Mouse (Mus musculus) midbrain, postnatal 0 days (tissue): ENCODE measurements at regions not wholly inside any gene's neighbourhood (a gene's known extent, or its start where the extent isn't known, plus 50 kb on each side); places are given as distances from the start of the nearest gene placed in this dataset.

Source experiments
- ATAC-seq: fragments of 200-750 bp; cut with Nextera tagmentation; 2 replicates; pipeline ENCODE4 v1.8.0; 2017; ENCODE audit warnings: moderate number of reproducible peaks, mild to moderate bottlenecking, moderate TSS enrichment, moderate library complexity; ENCODE audit not compliant: low FRiP score
- DNase-seq: peaks from one replicate; pipeline ENCODE4 v3.0.0-alpha.2; 2015; ENCODE audit warnings: low spot score
- H3K27ac ChIP-seq: fragments of 300-500 bp; sonication (generic); 2 replicates; pipeline ENCODE4 v1.5.1; 2014; ENCODE audit warnings: low read depth, mild to moderate bottlenecking, low read length, mixed read lengths
- H3K27me3 ChIP-seq: fragments of 300-500 bp; sonication (generic); 2 replicates; pipeline ENCODE4 v1.6.1; 2014; ENCODE audit warnings: low read length, control low read depth, mixed read lengths; ENCODE audit not compliant: insufficient read depth
- H3K36me3 ChIP-seq: fragments of 300-500 bp; sonication (generic); 2 replicates; pipeline ENCODE4 v1.6.1; 2014; ENCODE audit warnings: low read length, control low read depth, mixed read lengths; ENCODE audit not compliant: insufficient read depth
- H3K4me1 ChIP-seq: fragments of 300-500 bp; sonication (generic); 2 replicates; pipeline ENCODE4 v1.6.1; 2014; ENCODE audit warnings: mild to moderate bottlenecking, control low read depth, antibody characterized with exemption, low read length, mixed read lengths; ENCODE audit not compliant: insufficient read depth
- H3K4me2 ChIP-seq: fragments of 300-500 bp; sonication (generic); 2 replicates; pipeline ENCODE4 v1.6.1; 2014; ENCODE audit warnings: low read depth, mild to moderate bottlenecking, low read length, mixed read lengths; ENCODE audit not compliant: poor library complexity, severe bottlenecking
- H3K4me3 ChIP-seq: fragments of 300-500 bp; sonication (generic); 2 replicates; pipeline ENCODE4 v1.5.1; 2014; ENCODE audit warnings: low read depth, mild to moderate bottlenecking, low read length, moderate library complexity
- H3K9ac ChIP-seq: fragments of 300-500 bp; sonication (generic); replicated peaks from 2 replicates; pipeline ENCODE4 v1.6.1; 2014; ENCODE audit warnings: mild to moderate bottlenecking, low read length, moderate library complexity, mixed read lengths; ENCODE audit not compliant: poor library complexity, severe bottlenecking
- H3K9me3 ChIP-seq: fragments of 300-500 bp; sonication (generic); 2 replicates; pipeline ENCODE4 v1.6.1; 2016; ENCODE audit warnings: low read length, control low read depth
- CTCF ChIP-seq: IDR thresholded peaks from 2 replicates; pipeline ENCODE4 v1.5.1; 2016; ENCODE audit warnings: antibody characterized with exemption, mild to moderate bottlenecking
- WGBS: fragments of 180-500 bp; shearing (Covaris S2); extraction: QIAGEN DNeasy Blood & Tissue Kit; methylation state at CpG from one replicate; pipeline ENCODE4 v1.1.7; 2014; 5-methylcytosine and 5-hydroxymethylcytosine counted together

GRCm38 (mm10) chr2:166228356-166228755 is 72.9 kb upstream of the Sulf2 start:
- 82% methylated on average over 6 of the region's 6 CpGs for WGBS
- Histone ChIP-seq H3K27ac (no peak overlapping the region), H3K9me3 (no peaks in the 10 kb centered on the region), H3K4me2 (no peak overlapping the region), H3K9ac (no peak overlapping the region), H3K36me3 (no peaks in the 10 kb centered on the region), H3K4me1 (no peaks in the 10 kb centered on the region), H3K27me3 (0 out of 2 replicates have a peak, but pooled peaks cover 4% of the 10 kb centered on the region), H3K4me3 (no peak overlapping the region)
- ATAC-seq (no peak), DNase-seq (no peak)
- TF ChIP-seq CTCF, result no peak

GRCm38 (mm10) chr2:166227496-166227895 is 72.0 kb upstream of the Sulf2 start:
- Histone ChIP-seq H3K4me1 (no peaks in the 10 kb centered on the region), H3K27ac (no peak overlapping the region), H3K4me3 (no peak overlapping the region), H3K4me2 (no peak overlapping the region), H3K9ac (no peak overlapping the region), H3K9me3 (no peaks in the 10 kb centered on the region), H3K27me3 (0 out of 2 replicates have a peak, but pooled peaks cover 4% of the 10 kb centered on the region), H3K36me3 (no peaks in the 10 kb centered on the region)
- WGBS, result 50% methylated on average over 5 of the region's 5 CpGs
- ATAC-seq (no peak), DNase-seq (no peak)
- TF ChIP-seq CTCF, result no peak

GRCm38 (mm10) chr2:166226929-166227328 is 71.5 kb upstream of the Sulf2 start:
- TF ChIP-seq CTCF, result no peak
- 21% methylated on average over 3 of the region's 3 CpGs for WGBS
- ATAC-seq, result no peak
- H3K4me2 ChIP-seq, result no peak overlapping the region
- no peaks in the 10 kb centered on the region for H3K9me3 ChIP-seq
- no peak for DNase-seq
- H3K27ac ChIP-seq, result no peak overlapping the region
- 0 out of 2 replicates have a peak, but pooled peaks cover 4% of the 10 kb centered on the region for H3K27me3 ChIP-seq
- no peaks in the 10 kb centered on the region for H3K36me3 ChIP-seq
- no peak overlapping the region for H3K4me3 ChIP-seq
- no peak overlapping the region for H3K9ac ChIP-seq
- no peaks in the 10 kb centered on the region for H3K4me1 ChIP-seq

- WGBS, result 94% methylated on average over 2 of the region's 2 CpGs
- 0 out of 2 replicates have a peak, but pooled peaks cover 4% of the 10 kb centered on the region for H3K27me3 ChIP-seq
- DNase-seq (no peak), ATAC-seq (no peak)
- no peak for TF ChIP-seq CTCF
- no peak overlapping the region for H3K9ac ChIP-seq
- H3K36me3 ChIP-seq, result no peaks in the 10 kb centered on the region
- H3K9me3 ChIP-seq, result no peaks in the 10 kb centered on the region
- no peaks in the 10 kb centered on the region for H3K4me1 ChIP-seq
- no peak overlapping the region for H3K4me3 ChIP-seq
- H3K27ac ChIP-seq, result no peak overlapping the region
- H3K4me2 ChIP-seq, result no peak overlapping the region
Measured at GRCm38 (mm10) chr2:166226331-166226730, 70.9 kb upstream of the Sulf2 start.

GRCm38 (mm10) chr2:166225354-166225753 is 69.9 kb upstream of the Sulf2 start:
- WGBS, result 92% methylated on average over 9 of the region's 9 CpGs
- Histone ChIP-seq H3K27ac (no peak overlapping the region), H3K4me3 (no peak overlapping the region), H3K4me2 (no peak overlapping the region), H3K4me1 (no peaks in the 10 kb centered on the region), H3K27me3 (0 out of 2 replicates have a peak, but pooled peaks cover under 1% of the 10 kb centered on the region), H3K9me3 (no peaks in the 10 kb centered on the region), H3K36me3 (no peaks in the 10 kb centered on the region), H3K9ac (no peak overlapping the region)
- TF ChIP-seq CTCF, result no peak
- no peak for DNase-seq
- no peak for ATAC-seq

GRCm38 (mm10) chr2:166218783-166219182 is 63.3 kb upstream of the Sulf2 start:
- Histone ChIP-seq H3K27ac (no peak overlapping the region), H3K4me2 (no peak overlapping the region), H3K4me1 (no peaks in the 10 kb centered on the region; the same call in 1 of the 2 replicates), H3K36me3 (no peaks in the 10 kb centered on the region), H3K27me3 (no peaks in the 10 kb centered on the region), H3K9ac (no peak overlapping the region), H3K9me3 (no peaks in the 10 kb centered on the region), H3K4me3 (no peak overlapping the region)
- ATAC-seq (no peak), DNase-seq (no peak)
- no peak for TF ChIP-seq CTCF
- 70% methylated on average over 9 of the region's 9 CpGs for WGBS
